Mouse (Mus musculus): ENCODE data around the gene E130308A19Rik. TPM values are rescaled to one million over a fixed set of nuclear protein-coding genes. Genes with fewer than 3 reads are reported as not detected.

E130308A19Rik gene
- polyA plus RNA-seq, 1 experiment, result 8.5 TPM

GRCm38 (mm10) chr4:59675699-59676098 is 49.7 kb downstream of the E130308A19Rik start:
- no peak for DNase-seq (ENCODE audit: extremely low spot score in 1 of 2, low spot score in 1 of 2)

GRCm38 (mm10) chr4:59681383-59681782 is 55.4 kb downstream of the E130308A19Rik start:
- DNase-seq (ENCODE audit: extremely low spot score in 1 of 2, low spot score in 1 of 2), result no peak

GRCm38 (mm10) chr4:59682491-59682890 is 56.5 kb downstream of the E130308A19Rik start:
- no peak for DNase-seq (ENCODE audit: extremely low spot score in 1 of 2, low spot score in 1 of 2)

- DNase-seq (ENCODE audit: extremely low spot score in 1 of 2, low spot score in 1 of 2), result no peak
Observed at GRCm38 (mm10) chr4:59682950-59683349, 56.9 kb downstream of the E130308A19Rik start.

- DNase-seq (ENCODE audit: extremely low spot score in 1 of 2, low spot score in 1 of 2), result no peak
Observed at GRCm38 (mm10) chr4:59684306-59684705, 58.3 kb downstream of the E130308A19Rik start.

- DNase-seq (ENCODE audit: extremely low spot score in 1 of 2, low spot score in 1 of 2), result no peak
Observed at GRCm38 (mm10) chr4:59686716-59687115, 60.7 kb downstream of the E130308A19Rik start.

GRCm38 (mm10) chr4:59689055-59689454 is 63.0 kb downstream of the E130308A19Rik start:
- no peak for DNase-seq (ENCODE audit: extremely low spot score in 1 of 2, low spot score in 1 of 2)

GRCm38 (mm10) chr4:59690145-59690544 is 64.1 kb downstream of the E130308A19Rik start:
- DNase-seq (ENCODE audit: extremely low spot score in 1 of 2, low spot score in 1 of 2), result no peak

GRCm38 (mm10) chr4:59696846-59697245 is 70.8 kb downstream of the E130308A19Rik start:
- no peak for DNase-seq (ENCODE audit: extremely low spot score in 1 of 2, low spot score in 1 of 2)

- DNase-seq (ENCODE audit: extremely low spot score in 1 of 2, low spot score in 1 of 2), result no peak
Observed at GRCm38 (mm10) chr4:59697869-59698268, 71.9 kb downstream of the E130308A19Rik start.

- DNase-seq (ENCODE audit: extremely low spot score in 1 of 2, low spot score in 1 of 2), result no peak
Observed at GRCm38 (mm10) chr4:59699014-59699792, 73.2 kb downstream of the E130308A19Rik start.

- no peak for DNase-seq (ENCODE audit: extremely low spot score in 1 of 2, low spot score in 1 of 2)
Observed at GRCm38 (mm10) chr4:59709321-59709720, 83.3 kb downstream of the E130308A19Rik start.

- no peak for DNase-seq (ENCODE audit: extremely low spot score in 1 of 2, low spot score in 1 of 2)
Observed at GRCm38 (mm10) chr4:59710736-59711389, 84.9 kb downstream of the E130308A19Rik start.

GRCm38 (mm10) chr4:59712451-59712850 is 86.4 kb downstream of the E130308A19Rik start:
- no peak for DNase-seq (ENCODE audit: extremely low spot score in 1 of 2, low spot score in 1 of 2)

- no peak for DNase-seq (ENCODE audit: extremely low spot score in 1 of 2, low spot score in 1 of 2)
Observed at GRCm38 (mm10) chr4:59712955-59713354, 86.9 kb downstream of the E130308A19Rik start.

GRCm38 (mm10) chr4:59714472-59714871 is 88.5 kb downstream of the E130308A19Rik start:
- DNase-seq (ENCODE audit: extremely low spot score in 1 of 2, low spot score in 1 of 2), result no peak

GRCm38 (mm10) chr4:59714926-59715325 is 88.9 kb downstream of the E130308A19Rik start:
- DNase-seq (ENCODE audit: extremely low spot score in 1 of 2, low spot score in 1 of 2), result no peak

- DNase-seq (ENCODE audit: extremely low spot score in 1 of 2, low spot score in 1 of 2), result no peak
Observed at GRCm38 (mm10) chr4:59715531-59715930, 89.5 kb downstream of the E130308A19Rik start.

- DNase-seq (ENCODE audit: extremely low spot score in 1 of 2, low spot score in 1 of 2), result no peak
Observed at GRCm38 (mm10) chr4:59717349-59717748, 91.3 kb downstream of the E130308A19Rik start.

- no peak for DNase-seq (ENCODE audit: extremely low spot score in 1 of 2, low spot score in 1 of 2)
Observed at GRCm38 (mm10) chr4:59718542-59718941, 92.5 kb downstream of the E130308A19Rik start.

- DNase-seq (ENCODE audit: extremely low spot score in 1 of 2, low spot score in 1 of 2), result no peak
Observed at GRCm38 (mm10) chr4:59719481-59720355, 93.7 kb downstream of the E130308A19Rik start.

Data from frontal cortex, adult 2 months (tissue).